Mouse (Mus musculus) embryonic facial prominence, embryonic 15.5 days (tissue): ENCODE results near the gene Vipr1. TPM values are rescaled to one million over a fixed set of nuclear protein-coding genes. Genes with fewer than 3 reads are reported as not detected.

ENCODE experiments used
- ATAC-seq: fragments of 200-750 bp; cut with Nextera tagmentation; 2 replicates; pipeline ENCODE4 v1.8.0; 2017; ENCODE audit warnings: low read depth, moderate TSS enrichment; ENCODE audit not compliant: insufficient number of reproducible peaks, low FRiP score, low TSS enrichment
- H3K27ac ChIP-seq: fragments of 300-500 bp; sonication (generic); replicated peaks from 2 replicates; pipeline ENCODE4 v1.5.1; 2015; ENCODE audit warnings: mild to moderate bottlenecking, inconsistent platforms
- H3K27me3 ChIP-seq: fragments of 300-500 bp; sonication (generic); 2 replicates; pipeline ENCODE4 v1.6.1; 2015; ENCODE audit warnings: inconsistent platforms
- H3K36me3 ChIP-seq: fragments of 300-500 bp; sonication (generic); 2 replicates; pipeline ENCODE4 v1.6.1; 2015; ENCODE audit warnings: mild to moderate bottlenecking, inconsistent platforms
- H3K4me1 ChIP-seq: fragments of 300-500 bp; sonication (generic); 2 replicates; pipeline ENCODE4 v1.6.1; 2015; ENCODE audit warnings: inconsistent platforms
- H3K4me2 ChIP-seq: fragments of 300-500 bp; sonication (generic); replicated peaks from 2 replicates; pipeline ENCODE4 v1.6.1; 2015; ENCODE audit warnings: mild to moderate bottlenecking, inconsistent platforms
- H3K4me3 ChIP-seq: fragments of 300-500 bp; sonication (generic); replicated peaks from 2 replicates; pipeline ENCODE4 v1.5.1; 2015; ENCODE audit warnings: mild to moderate bottlenecking, inconsistent platforms
- H3K9ac ChIP-seq: fragments of 300-500 bp; sonication (generic); 2 replicates; pipeline ENCODE4 v1.6.1; 2015; ENCODE audit warnings: inconsistent platforms
- H3K9me3 ChIP-seq: fragments of 300-500 bp; sonication (generic); replicated peaks from 2 replicates; pipeline ENCODE4 v1.6.1; 2016; ENCODE audit warnings: inconsistent platforms
- WGBS: fragments of 180-500 bp; shearing (Covaris S2); methylation state at CpG from one replicate; pipeline ENCODE4 v1.1.7; 2015; 5-methylcytosine and 5-hydroxymethylcytosine counted together
- polyA plus RNA-seq: library from polyadenylated mRNA; unstranded; fragments of >200 nt; fragmentation: Nextera tagmentation; extraction: Ambion mirVana; gene quantifications from 2 replicates; pipeline ENCODE4 v1.2.1, GENCODE M21; 2015

The Vipr1 gene
- polyA plus RNA-seq, 1 experiment from 2014 or later, result 0.63 TPM

GRCm38 (mm10) chr9:121606498-121607096, 35.9 kb upstream of the Vipr1 start:
- no peaks in the 10 kb centered on the region for H3K9me3 ChIP-seq
- peaks cover 2% of the 10 kb centered on the region; the same call in 1 of the 2 replicates for H3K4me1 ChIP-seq
- WGBS, result 38% methylated on average over 1 of the region's 1 CpGs
- no peaks in the 10 kb centered on the region for H3K36me3 ChIP-seq
- no peak overlapping the region for H3K9ac ChIP-seq
- no peak overlapping the region for H3K4me3 ChIP-seq
- ATAC-seq, result peak; percentile 29; the same call in 1 of the 2 replicates
- no peak overlapping the region for H3K27ac ChIP-seq
- H3K27me3 ChIP-seq, result 0 out of 2 replicates have a peak, but pooled peaks cover 4% of the 10 kb centered on the region
- no peak overlapping the region for H3K4me2 ChIP-seq

GRCm38 (mm10) chr9:121609381-121609780, 33.1 kb upstream of the Vipr1 start:
- Histone ChIP-seq H3K4me3 (no peak overlapping the region), H3K4me2 (no peak overlapping the region), H3K27me3 (0 out of 2 replicates have a peak, but pooled peaks cover 4% of the 10 kb centered on the region), H3K27ac (no peak overlapping the region), H3K9me3 (no peaks in the 10 kb centered on the region), H3K9ac (no peak overlapping the region), H3K4me1 (no peaks in the 10 kb centered on the region), H3K36me3 (no peaks in the 10 kb centered on the region)
- WGBS, result 70% methylated on average over 6 of the region's 6 CpGs
- no peak for ATAC-seq

DNA sequence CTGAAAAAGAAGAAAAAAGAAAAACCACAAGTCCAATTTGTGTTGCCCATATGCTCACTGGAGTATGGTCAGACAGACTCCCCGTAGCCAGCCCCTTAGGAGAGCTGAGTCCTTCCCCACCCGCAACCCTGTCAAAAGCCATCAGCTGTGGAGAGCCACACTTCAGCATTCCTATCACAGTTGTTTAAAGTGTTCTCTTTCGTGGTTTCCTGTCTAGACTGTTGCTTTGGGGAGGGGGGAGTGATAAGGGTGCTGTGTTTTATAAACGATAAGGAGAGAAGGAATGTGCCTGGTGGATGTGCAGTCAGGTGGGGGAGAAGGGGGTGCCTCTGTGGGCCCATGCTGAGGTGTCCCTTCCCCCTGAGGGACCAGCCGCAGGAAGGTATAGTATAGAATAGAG, 29.3 kb upstream of the Vipr1 start:
- H3K9me3 ChIP-seq, result no peaks in the 10 kb centered on the region
- H3K27me3 ChIP-seq, result 0 out of 2 replicates have a peak, but pooled peaks cover 4% of the 10 kb centered on the region
- no peaks in the 10 kb centered on the region for H3K36me3 ChIP-seq
- 42% methylated on average over 5 of the region's 5 CpGs for WGBS
- no peak for ATAC-seq
- no peaks in the 10 kb centered on the region for H3K4me1 ChIP-seq
- H3K9ac ChIP-seq, result no peak overlapping the region
- H3K4me3 ChIP-seq, result no peak overlapping the region
- H3K27ac ChIP-seq, result no peak overlapping the region
- no peak overlapping the region for H3K4me2 ChIP-seq

- Histone ChIP-seq H3K36me3 (no peaks in the 10 kb centered on the region), H3K27ac (no peak overlapping the region), H3K4me2 (no peak overlapping the region), H3K9me3 (no peaks in the 10 kb centered on the region), H3K4me3 (no peak overlapping the region), H3K9ac (no peak overlapping the region), H3K27me3 (0 out of 2 replicates have a peak, but pooled peaks cover 4% of the 10 kb centered on the region), H3K4me1 (no peaks in the 10 kb centered on the region)
- no peak for ATAC-seq
Observed at GRCm38 (mm10) chr9:121614241-121614757, 28.2 kb upstream of the Vipr1 start.

- ATAC-seq, result no peak
- H3K9ac ChIP-seq, result no peak overlapping the region
- no peaks in the 10 kb centered on the region for H3K36me3 ChIP-seq
- H3K27me3 ChIP-seq, result no peaks in the 10 kb centered on the region
- H3K9me3 ChIP-seq, result no peaks in the 10 kb centered on the region
- H3K4me1 ChIP-seq, result no peaks in the 10 kb centered on the region
- WGBS, result 59% methylated on average over 3 of the region's 3 CpGs
- no peak overlapping the region for H3K27ac ChIP-seq
- H3K4me3 ChIP-seq, result no peak overlapping the region
- no peak overlapping the region for H3K4me2 ChIP-seq
Observed at GRCm38 (mm10) chr9:121616471-121616870, 26.0 kb upstream of the Vipr1 start.

DNA sequence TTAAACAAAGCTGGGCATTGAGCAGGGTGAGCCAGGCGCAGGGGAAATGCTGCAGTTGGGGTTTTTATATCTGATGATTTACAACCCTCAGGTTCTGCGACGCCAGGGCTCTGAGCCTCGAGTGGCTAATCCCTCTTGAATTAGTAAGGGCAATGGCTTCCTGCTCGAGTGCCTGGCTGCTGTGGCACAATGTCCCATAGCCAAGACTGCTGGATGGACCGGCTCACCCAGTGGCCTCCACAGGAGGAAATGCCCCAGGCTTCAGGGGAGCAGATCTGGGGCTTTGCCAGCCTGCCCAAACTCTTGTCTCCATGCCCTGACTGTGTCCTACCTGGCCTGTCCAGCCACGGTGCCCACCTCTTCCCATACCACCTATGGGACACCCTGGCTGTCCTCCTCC, 23.1 kb upstream of the Vipr1 start:
- Histone ChIP-seq H3K9ac (no peak overlapping the region), H3K27ac (no peak overlapping the region), H3K4me1 (no peaks in the 10 kb centered on the region), H3K27me3 (no peaks in the 10 kb centered on the region), H3K36me3 (no peaks in the 10 kb centered on the region), H3K9me3 (no peaks in the 10 kb centered on the region), H3K4me3 (no peak overlapping the region), H3K4me2 (no peak overlapping the region)
- ATAC-seq, result no peak
- WGBS, result 49% methylated on average over 7 of the region's 7 CpGs

DNA sequence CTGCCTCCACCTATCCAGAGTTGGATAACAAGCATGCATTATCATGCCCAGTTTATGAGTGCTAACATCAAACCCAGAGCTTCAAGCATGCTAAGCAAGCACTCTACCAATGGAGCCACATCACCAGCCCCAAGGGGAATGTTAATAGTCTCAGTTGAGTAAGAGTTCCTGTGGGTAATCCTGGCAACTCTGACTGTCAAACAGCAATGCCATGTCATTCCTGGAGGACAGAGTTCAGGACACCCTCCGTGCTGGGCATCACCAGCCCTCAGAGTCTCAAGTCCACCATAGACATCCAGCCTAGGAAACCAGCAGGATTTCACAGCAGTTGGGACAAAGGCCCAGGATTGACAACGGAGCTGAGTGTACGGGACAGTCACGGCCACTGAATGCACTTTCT, 19.3 kb upstream of the Vipr1 start:
- no peak overlapping the region for H3K4me3 ChIP-seq
- H3K27ac ChIP-seq, result no peak overlapping the region
- ATAC-seq, result no peak
- no peaks in the 10 kb centered on the region for H3K27me3 ChIP-seq
- no peak overlapping the region for H3K4me2 ChIP-seq
- no peak overlapping the region for H3K9ac ChIP-seq
- WGBS, result 87% methylated on average over 4 of the region's 4 CpGs
- no peaks in the 10 kb centered on the region for H3K4me1 ChIP-seq
- no peaks in the 10 kb centered on the region for H3K36me3 ChIP-seq
- H3K9me3 ChIP-seq, result no peaks in the 10 kb centered on the region

DNA sequence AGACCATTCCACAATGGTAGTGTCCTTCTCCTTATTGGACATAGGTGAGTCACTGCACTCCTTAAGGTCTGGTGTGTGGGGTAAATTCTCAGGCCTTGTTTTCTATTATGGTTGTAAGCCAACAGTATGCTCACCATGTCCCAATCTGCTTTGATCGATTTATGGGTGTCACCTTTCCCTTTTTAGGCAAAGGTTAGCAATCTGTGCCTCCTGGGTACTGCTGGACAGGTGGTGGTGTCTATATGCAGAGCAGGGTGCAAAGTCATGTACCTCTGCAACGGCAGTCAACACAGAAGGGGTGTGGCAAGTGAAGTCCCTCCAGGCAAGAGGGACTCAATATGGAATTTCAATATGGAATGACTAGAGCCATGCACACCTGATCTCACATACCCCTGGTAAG, 17.6 kb upstream of the Vipr1 start:
- no peaks in the 10 kb centered on the region for H3K4me1 ChIP-seq
- H3K9ac ChIP-seq, result no peak overlapping the region
- no peaks in the 10 kb centered on the region for H3K36me3 ChIP-seq
- no peaks in the 10 kb centered on the region for H3K27me3 ChIP-seq
- no peak overlapping the region for H3K4me2 ChIP-seq
- no peak for ATAC-seq
- H3K4me3 ChIP-seq, result no peak overlapping the region
- 76% methylated on average over 2 of the region's 2 CpGs for WGBS
- H3K27ac ChIP-seq, result no peak overlapping the region
- no peaks in the 10 kb centered on the region for H3K9me3 ChIP-seq

DNA sequence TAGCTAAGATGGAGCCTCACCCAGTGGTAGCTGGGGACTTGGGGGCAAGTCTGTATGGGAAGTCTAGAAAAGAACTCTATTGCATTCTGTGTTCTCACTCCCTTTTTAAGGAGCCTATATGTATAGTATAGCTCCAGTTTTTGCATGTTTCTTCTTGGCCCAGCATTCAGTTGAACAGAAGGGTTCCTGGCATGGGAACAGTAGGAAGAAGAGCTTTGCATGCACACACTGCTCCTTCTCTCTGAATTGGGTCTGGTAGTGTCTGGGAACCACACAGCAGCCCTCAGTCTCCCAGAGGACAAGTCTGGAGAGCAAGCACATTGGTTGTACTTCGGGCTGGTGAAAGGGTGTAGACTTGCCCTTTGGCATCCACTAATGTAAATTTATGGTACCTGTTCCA, 11.9 kb upstream of the Vipr1 start:
- no peak overlapping the region for H3K9ac ChIP-seq
- no peak overlapping the region for H3K27ac ChIP-seq
- H3K36me3 ChIP-seq, result no peaks in the 10 kb centered on the region
- H3K4me1 ChIP-seq, result no peaks in the 10 kb centered on the region
- no peak for ATAC-seq
- H3K27me3 ChIP-seq, result 0 out of 2 replicates have a peak, but pooled peaks cover 1% of the 10 kb centered on the region
- no peak overlapping the region for H3K4me2 ChIP-seq
- 85% methylated on average over 1 of the region's 1 CpGs for WGBS
- no peak overlapping the region for H3K4me3 ChIP-seq
- H3K9me3 ChIP-seq, result no peaks in the 10 kb centered on the region

GRCm38 (mm10) chr9:121631946-121632345, 10.6 kb upstream of the Vipr1 start:
- 64% methylated on average over 4 of the region's 4 CpGs for WGBS
- no peak overlapping the region for H3K4me2 ChIP-seq
- H3K9me3 ChIP-seq, result no peaks in the 10 kb centered on the region
- H3K36me3 ChIP-seq, result no peaks in the 10 kb centered on the region
- no peak for ATAC-seq
- H3K27me3 ChIP-seq, result peaks cover 10% of the 10 kb centered on the region; the same call in 1 of the 2 replicates
- no peak overlapping the region for H3K27ac ChIP-seq
- H3K9ac ChIP-seq, result no peak overlapping the region
- H3K4me1 ChIP-seq, result no peaks in the 10 kb centered on the region
- H3K4me3 ChIP-seq, result no peak overlapping the region

DNA sequence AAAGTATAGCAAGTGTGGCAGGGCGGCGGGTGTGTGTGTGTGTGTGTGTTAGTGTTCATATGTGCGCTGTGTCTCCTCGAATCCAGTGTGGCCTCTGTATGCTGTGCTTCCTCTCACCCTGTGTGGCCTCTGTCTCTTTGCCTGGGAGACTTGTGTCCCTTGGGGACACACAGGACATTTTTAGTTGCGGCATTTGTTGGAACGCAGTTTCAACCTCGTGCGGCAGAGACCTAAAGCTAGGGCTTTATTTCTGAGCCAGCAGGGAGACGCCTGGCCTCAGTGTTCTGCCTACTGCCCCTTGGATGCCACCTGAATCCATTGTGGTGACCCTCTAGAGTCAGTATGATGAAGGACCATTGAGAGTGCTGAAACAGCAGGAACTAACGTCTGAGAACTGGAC, 9.6 kb upstream of the Vipr1 start:
- no peak for ATAC-seq
- Histone ChIP-seq H3K4me3 (no peak overlapping the region), H3K27ac (no peak overlapping the region), H3K4me1 (no peaks in the 10 kb centered on the region), H3K9ac (no peak overlapping the region), H3K9me3 (no peaks in the 10 kb centered on the region), H3K27me3 (peaks cover 10% of the 10 kb centered on the region; the same call in 1 of the 2 replicates), H3K4me2 (no peak overlapping the region), H3K36me3 (no peaks in the 10 kb centered on the region)
- WGBS, result 82% methylated on average over 10 of the region's 10 CpGs

GRCm38 (mm10) chr9:121633306-121633705, 9.2 kb upstream of the Vipr1 start:
- no peak for ATAC-seq
- H3K36me3 ChIP-seq, result no peaks in the 10 kb centered on the region
- H3K9me3 ChIP-seq, result no peaks in the 10 kb centered on the region
- WGBS, result 70% methylated on average over 6 of the region's 6 CpGs
- no peak overlapping the region for H3K9ac ChIP-seq
- no peaks in the 10 kb centered on the region for H3K4me1 ChIP-seq
- no peak overlapping the region for H3K27ac ChIP-seq
- H3K4me3 ChIP-seq, result no peak overlapping the region
- no peak overlapping the region for H3K4me2 ChIP-seq
- peaks cover 10% of the 10 kb centered on the region; the same call in 1 of the 2 replicates for H3K27me3 ChIP-seq
